Mouse (Mus musculus) megakaryocyte, embryonic 14.5 days (primary cell): ENCODE data around the gene Gm20388. TPM values are rescaled to one million over a fixed set of nuclear protein-coding genes. Genes with fewer than 3 reads are reported as not detected.

Experiments used
- H3K27me3 ChIP-seq: replicated peaks from 2 replicates; pipeline ENCODE3; 2012; ENCODE audit warnings: inconsistent platforms
- H3K36me3 ChIP-seq: replicated peaks from 2 replicates; pipeline ENCODE3; 2012; ENCODE audit warnings: low read length, inconsistent platforms, mixed read lengths
- H3K4me1 ChIP-seq: 2 replicates; pipeline ENCODE4 v1.6.1; 2012; ENCODE audit warnings: inconsistent platforms
- H3K4me3 ChIP-seq: replicated peaks from 2 replicates; pipeline ENCODE3; 2012; ENCODE audit warnings: moderate library complexity, mild to moderate bottlenecking, inconsistent platforms
- H3K9me3 ChIP-seq: 2 replicates; pipeline ENCODE4 v1.6.1; 2012; ENCODE audit warnings: inconsistent platforms
- FLI1 ChIP-seq: IDR thresholded peaks from 2 replicates; pipeline ENCODE4 v1.6.1; 2012; ENCODE audit warnings: low read length, inconsistent platforms, mixed read lengths
- GATA1 ChIP-seq: IDR thresholded peaks from 3 replicates; pipeline ENCODE4 v1.6.1; 2012; ENCODE audit warnings: mixed read lengths, low read length, inconsistent platforms, borderline replicate concordance
- polyA plus RNA-seq: library from polyadenylated mRNA; stranded (reverse); fragments of >175 nt; gene quantifications from 2 replicates; pipeline ENCODE4 v1.2.3, GENCODE M21; 2012; ENCODE audit warnings: low replicate concordance; ENCODE audit not compliant: insufficient read depth

Gene Gm20388
- polyA plus RNA-seq, 1 experiment, result 111 TPM

GRCm38 (mm10) chr8:120804741-120805140, 894.1 kb downstream of the Gm20388 start:
- Histone ChIP-seq H3K9me3 (no peaks in the 10 kb centered on the region), H3K27me3 (peaks cover 87% of the 10 kb centered on the region), H3K4me1 (peaks cover 39% of the 10 kb centered on the region), H3K36me3 (no peaks in the 10 kb centered on the region), H3K4me3 (no peak overlapping the region)
- TF ChIP-seq FLI1, result no peak
- TF ChIP-seq GATA1, result no peak

- no peaks in the 10 kb centered on the region for H3K9me3 ChIP-seq
- H3K36me3 ChIP-seq, result no peaks in the 10 kb centered on the region
- peaks cover 87% of the 10 kb centered on the region for H3K27me3 ChIP-seq
- no peak for TF ChIP-seq GATA1
- no peak for TF ChIP-seq FLI1
- peaks cover 34% of the 10 kb centered on the region for H3K4me1 ChIP-seq
- no peak overlapping the region for H3K4me3 ChIP-seq
Measured at GRCm38 (mm10) chr8:120806780-120807264, 896.2 kb downstream of the Gm20388 start.

- TF ChIP-seq GATA1 (no peak), FLI1 (no peak)
- Histone ChIP-seq H3K4me1 (peaks cover 34% of the 10 kb centered on the region), H3K36me3 (no peaks in the 10 kb centered on the region), H3K27me3 (peaks cover 87% of the 10 kb centered on the region), H3K4me3 (no peak overlapping the region), H3K9me3 (no peaks in the 10 kb centered on the region)
Measured at GRCm38 (mm10) chr8:120807719-120808118, 897.1 kb downstream of the Gm20388 start.

GRCm38 (mm10) chr8:120809050-120809449, 898.4 kb downstream of the Gm20388 start:
- H3K4me3 ChIP-seq, result no peak overlapping the region
- TF ChIP-seq GATA1 (no peak), FLI1 (no peak)
- H3K36me3 ChIP-seq, result no peaks in the 10 kb centered on the region
- no peaks in the 10 kb centered on the region for H3K9me3 ChIP-seq
- H3K27me3 ChIP-seq, result peaks cover 95% of the 10 kb centered on the region
- H3K4me1 ChIP-seq, result peaks cover 34% of the 10 kb centered on the region

GRCm38 (mm10) chr8:120811953-120812352, 901.3 kb downstream of the Gm20388 start:
- no peak overlapping the region for H3K4me3 ChIP-seq
- peaks cover 31% of the 10 kb centered on the region for H3K4me1 ChIP-seq
- peaks cover 7% of the 10 kb centered on the region for H3K9me3 ChIP-seq
- TF ChIP-seq GATA1 (no peak), FLI1 (no peak)
- H3K27me3 ChIP-seq, result peaks cover 92% of the 10 kb centered on the region
- no peaks in the 10 kb centered on the region for H3K36me3 ChIP-seq

- Histone ChIP-seq H3K9me3 (peaks cover 7% of the 10 kb centered on the region), H3K4me3 (no peak overlapping the region), H3K27me3 (peaks cover 94% of the 10 kb centered on the region), H3K36me3 (no peaks in the 10 kb centered on the region), H3K4me1 (peaks cover 20% of the 10 kb centered on the region)
- TF ChIP-seq FLI1 (no peak), GATA1 (no peak)
Measured at GRCm38 (mm10) chr8:120813028-120813427, 902.4 kb downstream of the Gm20388 start.

GRCm38 (mm10) chr8:120813839-120814238, 903.2 kb downstream of the Gm20388 start:
- H3K36me3 ChIP-seq, result no peaks in the 10 kb centered on the region
- peaks cover 7% of the 10 kb centered on the region for H3K9me3 ChIP-seq
- peaks cover 90% of the 10 kb centered on the region for H3K27me3 ChIP-seq
- no peak overlapping the region for H3K4me3 ChIP-seq
- H3K4me1 ChIP-seq, result peaks cover 12% of the 10 kb centered on the region
- TF ChIP-seq FLI1, result no peak
- no peak for TF ChIP-seq GATA1

- Histone ChIP-seq H3K36me3 (no peaks in the 10 kb centered on the region), H3K4me1 (peaks cover 16% of the 10 kb centered on the region), H3K27me3 (peaks cover 85% of the 10 kb centered on the region), H3K4me3 (no peak overlapping the region), H3K9me3 (peaks cover 18% of the 10 kb centered on the region)
- TF ChIP-seq GATA1 (no peak), FLI1 (no peak)
Measured at GRCm38 (mm10) chr8:120816371-120816770, 905.7 kb downstream of the Gm20388 start.

- H3K4me1 ChIP-seq, result peaks cover 45% of the 10 kb centered on the region
- TF ChIP-seq GATA1, result no peak
- no peak for TF ChIP-seq FLI1
- H3K9me3 ChIP-seq, result peaks cover 24% of the 10 kb centered on the region
- H3K4me3 ChIP-seq, result no peak overlapping the region
- H3K36me3 ChIP-seq, result no peaks in the 10 kb centered on the region
- peaks cover 61% of the 10 kb centered on the region for H3K27me3 ChIP-seq
Measured at GRCm38 (mm10) chr8:120819906-120820305, 909.3 kb downstream of the Gm20388 start.

- Histone ChIP-seq H3K27me3 (peaks cover 62% of the 10 kb centered on the region), H3K36me3 (no peaks in the 10 kb centered on the region), H3K4me3 (peak overlapping the region; percentile 62), H3K9me3 (peaks cover 21% of the 10 kb centered on the region), H3K4me1 (peaks cover 55% of the 10 kb centered on the region)
- TF ChIP-seq FLI1 (no peak), GATA1 (no peak)
Measured at GRCm38 (mm10) chr8:120821399-120822170, 910.9 kb downstream of the Gm20388 start.
